Mouse (Mus musculus) stomach, postnatal 0 days (tissue): ENCODE measurements around the gene Chil1. TPM values are rescaled to one million over a fixed set of nuclear protein-coding genes. Genes with fewer than 3 reads are reported as not detected.

Source experiments
- ATAC-seq: fragments of 200-750 bp; cut with Nextera tagmentation; 2 replicates; pipeline ENCODE4 v1.8.0; 2017; ENCODE audit not compliant: low FRiP score, low TSS enrichment
- DNase-seq: peaks from one replicate; pipeline ENCODE4 v3.0.0-alpha.2; 2016; ENCODE audit warnings: low spot score
- H3K27ac ChIP-seq: fragments of 300-500 bp; sonication (generic); replicated peaks from 2 replicates; pipeline ENCODE4 v1.5.1; 2014; ENCODE audit warnings: mild to moderate bottlenecking, control low read depth
- H3K27me3 ChIP-seq: fragments of 300-500 bp; sonication (generic); 2 replicates; pipeline ENCODE4 v1.6.1; 2014; ENCODE audit warnings: low read length; ENCODE audit not compliant: control insufficient read depth, insufficient read depth
- H3K36me3 ChIP-seq: fragments of 300-500 bp; sonication (generic); 2 replicates; pipeline ENCODE4 v1.6.1; 2014; ENCODE audit warnings: low read length, mixed read lengths; ENCODE audit not compliant: control insufficient read depth, insufficient read depth
- H3K4me1 ChIP-seq: fragments of 300-500 bp; sonication (generic); replicated peaks from 2 replicates; pipeline ENCODE4 v1.6.1; 2014; ENCODE audit warnings: antibody characterized with exemption; ENCODE audit not compliant: control insufficient read depth, insufficient read depth
- H3K4me2 ChIP-seq: fragments of 300-500 bp; sonication (generic); replicated peaks from 2 replicates; pipeline ENCODE4 v1.6.1; 2014; ENCODE audit warnings: low read depth, mild to moderate bottlenecking, control low read depth, moderate library complexity
- H3K4me3 ChIP-seq: fragments of 300-500 bp; sonication (generic); 2 replicates; pipeline ENCODE4 v1.5.1; 2014; ENCODE audit warnings: low read depth, low read length, control low read depth
- H3K9ac ChIP-seq: fragments of 300-500 bp; sonication (generic); 2 replicates; pipeline ENCODE4 v1.6.1; 2014; ENCODE audit warnings: mild to moderate bottlenecking, low read length, control low read depth, mixed read lengths
- H3K9me3 ChIP-seq: fragments of 300-500 bp; sonication (generic); 2 replicates; pipeline ENCODE4 v1.6.1; 2016; ENCODE audit warnings: low read length; ENCODE audit not compliant: control insufficient read depth
- CTCF ChIP-seq: IDR thresholded peaks from 2 replicates; pipeline ENCODE4 v1.5.1; 2016; ENCODE audit warnings: antibody characterized with exemption, low read depth, mild to moderate bottlenecking, moderate library complexity
- EP300 ChIP-seq: optimal IDR thresholded peaks from 2 replicates; pipeline ENCODE3; 2016; ENCODE audit warnings: antibody characterized with exemption
- WGBS: fragments of 180-500 bp; shearing (Covaris S2); extraction: QIAGEN DNeasy Blood & Tissue Kit; methylation state at CpG from one replicate; pipeline ENCODE4 v1.1.7; 2014; 5-methylcytosine and 5-hydroxymethylcytosine counted together
- polyA plus RNA-seq: library from polyadenylated mRNA; unstranded; fragments of >200 nt; fragmentation: Nextera tagmentation; extraction: Ambion mirVana; gene quantifications from 2 replicates; pipeline ENCODE4 v1.2.1, GENCODE M21; 2015

Chil1 gene
- polyA plus RNA-seq, 1 experiment from 2014 or later = 3.1 TPM

DNA sequence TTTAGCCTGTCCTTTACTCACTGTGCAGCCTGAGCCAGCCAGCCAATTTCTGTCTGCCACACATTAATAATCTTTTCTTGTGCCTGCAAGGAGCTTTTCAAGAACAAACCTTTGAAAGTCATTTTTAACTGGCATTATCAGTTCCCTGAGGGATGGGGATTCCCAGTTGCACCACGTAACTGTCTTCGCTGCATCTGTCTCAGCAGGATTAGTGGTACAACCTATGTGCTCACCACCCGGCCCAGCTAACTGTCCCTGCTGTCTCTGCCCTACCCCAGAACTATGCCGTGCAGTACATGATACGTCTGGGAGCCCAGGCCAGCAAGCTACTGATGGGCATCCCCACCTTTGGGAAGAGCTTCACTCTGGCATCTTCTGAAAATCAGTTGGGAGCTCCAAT is 6.2 kb downstream of the Chil1 start:
- no peaks in the 10 kb centered on the region for H3K27me3 ChIP-seq
- no peaks in the 10 kb centered on the region for H3K9me3 ChIP-seq
- no peak for TF ChIP-seq EP300
- TF ChIP-seq CTCF = no peak
- H3K36me3 ChIP-seq = no peaks in the 10 kb centered on the region
- H3K27ac ChIP-seq = no peak overlapping the region
- 85% methylated on average over 5 of the region's 5 CpGs for WGBS
- no peak overlapping the region for H3K4me2 ChIP-seq
- ATAC-seq = no peak
- DNase-seq = no peak
- H3K9ac ChIP-seq = no peak overlapping the region
- H3K4me3 ChIP-seq = no peak overlapping the region
- no peaks in the 10 kb centered on the region for H3K4me1 ChIP-seq

DNA sequence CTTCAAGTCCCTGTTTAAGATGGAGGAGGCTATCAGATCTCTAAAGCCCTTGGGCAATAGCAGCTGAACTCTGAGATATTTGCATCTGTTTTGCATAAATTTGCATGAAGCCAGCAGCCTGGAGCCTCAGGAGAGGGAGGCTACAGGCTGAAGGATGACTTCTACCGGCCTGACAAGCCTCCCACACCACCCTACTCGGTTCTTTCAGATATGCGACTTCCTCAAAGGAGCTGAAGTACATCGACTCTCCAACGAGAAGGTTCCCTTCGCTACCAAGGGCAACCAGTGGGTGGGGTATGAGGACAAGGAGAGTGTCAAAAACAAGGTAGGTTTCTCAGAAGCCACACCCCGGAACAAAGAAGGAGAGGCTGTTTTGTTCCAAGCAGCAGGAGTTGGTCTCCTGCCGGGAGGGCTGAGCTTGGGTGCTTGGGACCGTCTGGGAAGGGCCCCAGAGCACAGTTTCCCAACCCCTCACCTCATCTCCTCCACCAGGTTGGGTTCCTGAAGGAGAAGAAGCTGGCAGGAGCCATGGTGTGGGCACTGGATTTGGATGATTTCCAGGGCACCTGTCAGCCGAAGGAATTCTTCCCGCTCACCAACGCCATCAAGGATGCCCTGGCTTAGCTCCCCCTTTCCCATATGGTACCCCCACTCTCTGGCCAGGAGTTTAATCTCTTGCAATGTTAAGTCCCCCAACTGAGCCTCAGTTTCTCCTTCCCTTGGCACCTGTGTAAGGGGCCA is 7.2 kb downstream of the Chil1 start:
- WGBS = 25% methylated on average over 12 of the region's 12 CpGs
- no peak overlapping the region for H3K9ac ChIP-seq
- no peak overlapping the region for H3K4me3 ChIP-seq
- TF ChIP-seq CTCF = peak; percentile 64
- no peak for TF ChIP-seq EP300
- DNase-seq = peak; percentile 88
- ATAC-seq = peak; percentile 82
- H3K4me2 ChIP-seq = no peak overlapping the region
- H3K4me1 ChIP-seq = 0 out of 2 replicates have a peak, but pooled peaks cover 4% of the 10 kb centered on the region
- H3K27ac ChIP-seq = peak overlapping the region; percentile 61; the same call in 1 of the 2 replicates
- H3K27me3 ChIP-seq = no peaks in the 10 kb centered on the region
- no peaks in the 10 kb centered on the region for H3K9me3 ChIP-seq
- H3K36me3 ChIP-seq = no peaks in the 10 kb centered on the region

DNA sequence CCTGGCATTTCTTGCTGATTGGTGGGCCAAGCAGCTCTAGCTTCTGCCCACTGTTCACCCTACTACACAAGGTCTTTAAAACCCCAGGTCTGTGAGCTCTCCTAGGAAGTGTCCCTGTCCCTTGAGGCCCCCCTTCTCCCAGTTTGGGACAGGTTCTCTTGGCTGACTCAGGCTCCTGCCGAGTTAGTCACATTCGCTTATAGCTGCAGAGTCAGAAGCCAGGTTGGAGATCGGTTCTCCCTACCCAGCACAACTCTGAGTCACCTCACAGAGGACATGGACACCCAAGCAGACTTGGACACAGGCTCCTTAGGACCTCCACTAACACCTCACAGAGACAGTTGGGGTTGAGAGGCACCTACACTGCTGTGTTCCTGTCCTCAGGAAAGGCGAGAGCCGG is 9.2 kb downstream of the Chil1 start:
- Histone ChIP-seq H3K27me3 (no peaks in the 10 kb centered on the region), H3K9ac (no peak overlapping the region), H3K4me3 (no peak overlapping the region), H3K36me3 (no peaks in the 10 kb centered on the region), H3K9me3 (no peaks in the 10 kb centered on the region), H3K4me2 (no peak overlapping the region), H3K4me1 (peaks cover 4% of the 10 kb centered on the region; the same call in 1 of the 2 replicates), H3K27ac (no peak overlapping the region)
- TF ChIP-seq CTCF = no peak
- no peak for TF ChIP-seq EP300
- WGBS = 74% methylated on average over 5 of the region's 5 CpGs
- DNase-seq (no peak), ATAC-seq (no peak)

DNA sequence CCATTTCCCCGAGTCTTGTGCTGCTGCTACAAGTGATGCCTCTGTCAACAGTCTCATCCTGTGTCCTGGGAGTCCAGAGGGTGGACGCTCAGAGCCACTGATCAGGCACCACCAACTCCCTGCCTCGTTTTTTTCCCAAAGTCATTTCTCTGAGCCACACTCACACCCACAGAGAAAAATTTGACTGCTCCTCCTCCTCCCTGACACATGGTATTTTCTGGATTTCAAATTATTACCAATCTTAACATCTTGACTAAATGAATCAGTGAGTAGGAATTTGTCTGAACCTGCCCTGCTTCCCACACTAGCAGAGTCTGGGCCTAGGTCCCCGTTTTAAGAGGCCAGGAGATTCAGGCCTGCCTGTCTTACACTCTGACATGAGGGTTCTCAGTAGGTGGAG is 10.0 kb downstream of the Chil1 start:
- Histone ChIP-seq H3K36me3 (no peaks in the 10 kb centered on the region), H3K9ac (no peak overlapping the region), H3K27ac (no peak overlapping the region), H3K4me2 (no peak overlapping the region), H3K4me3 (no peak overlapping the region), H3K4me1 (peaks cover 4% of the 10 kb centered on the region; the same call in 1 of the 2 replicates), H3K27me3 (no peaks in the 10 kb centered on the region), H3K9me3 (no peaks in the 10 kb centered on the region)
- WGBS = 40% methylated on average over 4 of the region's 4 CpGs
- ATAC-seq (no peak), DNase-seq (no peak)
- TF ChIP-seq EP300 = no peak
- no peak for TF ChIP-seq CTCF

DNA sequence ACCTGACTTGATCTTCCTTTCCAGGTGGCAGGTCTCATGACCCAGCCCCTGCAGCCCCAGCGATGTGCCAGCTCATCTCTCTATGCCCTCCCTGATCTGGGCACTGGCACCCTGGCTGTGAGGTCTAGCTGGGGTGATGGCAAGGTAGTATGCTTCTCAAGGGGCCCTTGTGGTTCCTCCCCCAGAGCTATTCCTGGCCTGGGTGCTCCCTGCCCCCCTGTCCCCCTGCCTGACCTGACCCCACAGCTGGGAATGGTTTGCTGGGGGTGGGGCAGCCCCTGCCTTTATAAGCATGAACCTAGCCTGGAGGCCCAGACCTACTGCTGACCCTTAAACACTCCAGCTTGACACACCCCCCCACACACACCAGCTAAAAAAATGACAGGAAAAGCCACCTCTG is 11.2 kb downstream of the Chil1 start, which contains the start of gene Mybph:
Gene Mybph (plus strand): TSS at position 323 of the 400 bp plus-strand sequence.
- TF ChIP-seq EP300 = no peak
- no peak for TF ChIP-seq CTCF
- Histone ChIP-seq H3K27me3 (no peaks in the 10 kb centered on the region), H3K9ac (no peak within 1 kb of the TSS), H3K4me1 (peaks cover 4% of the 10 kb centered on the region; the same call in 1 of the 2 replicates), H3K4me2 (no peak within 1 kb of the TSS), H3K27ac (no peak within 1 kb of the TSS), H3K4me3 (no peak within 1 kb of the TSS), H3K36me3 (no peaks in the 10 kb centered on the region), H3K9me3 (no peaks in the 10 kb centered on the region)
- no peak for ATAC-seq
- WGBS = 67% methylated on average over 1 of the region's 1 CpGs
- no peak for DNase-seq

DNA sequence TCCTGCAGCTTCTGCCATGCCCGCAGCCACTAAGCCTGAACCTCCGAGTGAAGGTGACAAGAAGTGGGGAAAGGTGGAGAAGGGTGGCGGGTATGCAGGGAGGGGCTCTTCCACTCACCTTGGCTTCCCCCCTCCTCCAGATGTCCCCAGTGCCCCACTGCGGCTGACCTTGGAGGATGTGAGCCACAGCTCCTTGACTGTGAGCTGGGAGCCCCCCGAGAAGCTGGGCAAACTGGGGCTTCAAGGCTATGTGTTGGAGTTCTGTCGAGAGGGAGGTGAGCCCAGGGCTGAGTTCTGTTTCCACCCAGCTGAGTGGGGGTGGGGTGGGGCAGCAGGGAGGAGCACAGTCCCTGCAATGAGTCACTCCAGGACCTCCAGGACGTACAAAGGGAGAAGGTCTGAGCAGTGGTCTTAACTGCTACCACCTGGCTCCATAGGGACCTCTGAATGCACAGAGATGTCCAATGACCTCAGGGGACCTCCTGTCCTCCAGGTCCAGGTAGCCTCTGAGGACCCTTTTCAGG is 11.8 kb downstream of the Chil1 start:
- no peak for TF ChIP-seq CTCF
- no peak for TF ChIP-seq EP300
- Histone ChIP-seq H3K9me3 (no peaks in the 10 kb centered on the region), H3K4me3 (no peak overlapping the region), H3K9ac (no peak overlapping the region), H3K27me3 (no peaks in the 10 kb centered on the region), H3K4me1 (peaks cover 4% of the 10 kb centered on the region; the same call in 1 of the 2 replicates), H3K4me2 (no peak overlapping the region), H3K27ac (no peak overlapping the region), H3K36me3 (no peaks in the 10 kb centered on the region)
- no peak; the same call in 1 of the 2 replicates for ATAC-seq
- WGBS = 38% methylated on average over 6 of the region's 7 CpGs
- DNase-seq = peak; percentile 67
